Mouse (Mus musculus) MEL (cell line): ENCODE measurements around the gene Nkx2-3. TPM values are rescaled to one million over a fixed set of nuclear protein-coding genes. Genes with fewer than 3 reads are reported as not detected.

ENCODE experiments used
- DNase-seq: peaks from one replicate; pipeline ENCODE4 v3.0.0; 2011; ENCODE audit warnings: low read depth, low spot score
- H3K27ac ChIP-seq: 2 replicates; pipeline ENCODE4 v1.5.1; 2012; ENCODE audit warnings: low read depth, mild to moderate bottlenecking, control low read depth, low read length, moderate library complexity; ENCODE audit not compliant: control insufficient read depth
- H3K27me3 ChIP-seq, 2 experiments: fragments of 150-350 bp in 1 of 2; sonication (generic) in 1 of 2; 2 replicates each; pipeline ENCODE4 v1.6.1; 2012; ENCODE audit warnings: low read length in 2 of 2, mild to moderate bottlenecking in 2 of 2, improper control_type of control experiment in 1 of 2, moderate library complexity in 1 of 2; ENCODE audit not compliant: insufficient read depth in 2 of 2, control insufficient read depth in 1 of 2
- H3K36me3 ChIP-seq, 2 experiments: 2 replicates each; pipeline ENCODE4 v1.6.1; 2012 to 2014; ENCODE audit warnings: low read length in 2 of 2, improper control_type of control experiment in 1 of 2, inconsistent platforms in 1 of 2, mild to moderate bottlenecking in 1 of 2; ENCODE audit not compliant: insufficient read depth in 2 of 2, control insufficient read depth in 1 of 2
- H3K4me1 ChIP-seq, 2 experiments: fragments of 150-350 bp in 1 of 2; sonication (generic) in 1 of 2; 2 replicates each; pipeline ENCODE4 v1.6.1; 2012; ENCODE audit warnings: low read length in 2 of 2, improper control_type of control experiment in 1 of 2, mild to moderate bottlenecking in 1 of 2; ENCODE audit not compliant: insufficient read depth in 2 of 2, control insufficient read depth in 1 of 2
- H3K4me3 ChIP-seq, 2 experiments: fragments of 150-350 bp in 1 of 2; sonication (generic) in 1 of 2; 2 replicates each; pipeline ENCODE4 v1.5.1; 2012; ENCODE audit warnings: low read depth in 2 of 2, low read length in 2 of 2, mild to moderate bottlenecking in 2 of 2, moderate library complexity in 2 of 2, control low read depth in 1 of 2, improper control_type of control experiment in 1 of 2; ENCODE audit not compliant: control insufficient read depth in 1 of 2, insufficient read depth in 1 of 2
- H3K79me2 ChIP-seq: 2 replicates; pipeline ENCODE4 v1.6.1; 2012; ENCODE audit warnings: mild to moderate bottlenecking, low read length, moderate library complexity; ENCODE audit not compliant: control insufficient read depth, poor library complexity, insufficient read depth
- H3K9ac ChIP-seq: 2 replicates; pipeline ENCODE4 v1.6.1; 2012; ENCODE audit warnings: low read depth, mild to moderate bottlenecking, control low read depth, low read length, moderate library complexity; ENCODE audit not compliant: control insufficient read depth, poor library complexity, severe bottlenecking
- H3K9me3 ChIP-seq: fragments of 150-350 bp; sonication (generic); replicated peaks from 2 replicates; pipeline ENCODE4 v1.6.1; 2012; ENCODE audit warnings: mild to moderate bottlenecking, low read length, improper control_type of control experiment, moderate library complexity; ENCODE audit not compliant: insufficient read depth
- BHLHE40 ChIP-seq: IDR thresholded peaks from 2 replicates; pipeline ENCODE4 v1.6.1; 2012; ENCODE audit warnings: low read depth, mild to moderate bottlenecking, inconsistent platforms, low read length, improper control_type of control experiment, borderline replicate concordance
- EP300 ChIP-seq, 2 experiments: IDR thresholded peaks; 2 replicates each; pipeline ENCODE4 v1.6.1; 2011; ENCODE audit warnings: improper control_type of control experiment in 2 of 2, low read length in 2 of 2, low read depth in 1 of 2, mild to moderate bottlenecking in 1 of 2
- GATA1 ChIP-seq: IDR thresholded peaks from 2 replicates; pipeline ENCODE4 v1.6.1; 2011; ENCODE audit warnings: low read depth, low read length, improper control_type of control experiment
- JUND ChIP-seq: IDR thresholded peaks from 2 replicates; pipeline ENCODE4 v1.6.1; 2011; ENCODE audit warnings: low read depth, mild to moderate bottlenecking, improper control_type of control experiment, low read length
- MEF2A ChIP-seq: IDR thresholded peaks from 2 replicates; pipeline ENCODE4 v1.6.1; 2014; ENCODE audit warnings: low read depth, mild to moderate bottlenecking, inconsistent platforms, low read length, improper control_type of control experiment; ENCODE audit not compliant: poor library complexity, insufficient replicate concordance, severe bottlenecking; ENCODE audit errors: extremely low read depth
- MXI1 ChIP-seq: IDR thresholded peaks from 2 replicates; pipeline ENCODE4 v1.6.1; 2011; ENCODE audit warnings: mild to moderate bottlenecking, low read depth, low read length, improper control_type of control experiment
- POLR2A ChIP-seq, 2 experiments: IDR thresholded peaks; 2 replicates each; pipeline ENCODE4 v1.6.1; 2011 to 2012; ENCODE audit warnings: low read length in 2 of 2, mild to moderate bottlenecking in 2 of 2, control low read depth in 1 of 2, improper control_type of control experiment in 1 of 2, low read depth in 1 of 2, moderate library complexity in 1 of 2; ENCODE audit not compliant: control insufficient read depth in 1 of 2, insufficient read depth in 1 of 2, poor library complexity in 1 of 2
- RCOR1 ChIP-seq: IDR thresholded peaks from 2 replicates; pipeline ENCODE4 v1.6.1; 2012; ENCODE audit warnings: low read depth, mild to moderate bottlenecking, inconsistent platforms, low read length, improper control_type of control experiment
- SIN3A ChIP-seq: IDR thresholded peaks from 2 replicates; pipeline ENCODE4 v1.6.1; 2012; ENCODE audit warnings: low read length, improper control_type of control experiment, inconsistent platforms
- TAL1 ChIP-seq: IDR thresholded peaks from 2 replicates; pipeline ENCODE4 v1.6.1; 2012; ENCODE audit warnings: mild to moderate bottlenecking, inconsistent platforms, low read length, moderate library complexity, mixed read lengths
- TCF12 ChIP-seq: IDR thresholded peaks from 2 replicates; pipeline ENCODE4 v1.6.1; 2014; ENCODE audit warnings: low read depth, mild to moderate bottlenecking, inconsistent platforms, low read length, improper control_type of control experiment, moderate library complexity
- UBTF ChIP-seq: IDR thresholded peaks from 2 replicates; pipeline ENCODE4 v1.6.1; 2012; ENCODE audit warnings: low read depth, mild to moderate bottlenecking, inconsistent platforms, low read length, improper control_type of control experiment, moderate library complexity, borderline replicate concordance; ENCODE audit not compliant: insufficient read depth
- USF1 ChIP-seq: IDR thresholded peaks from 2 replicates; pipeline ENCODE4 v1.6.1; 2014; ENCODE audit warnings: low read depth, mild to moderate bottlenecking, inconsistent platforms, low read length, improper control_type of control experiment, moderate library complexity
- USF2 ChIP-seq, 2 experiments: IDR thresholded peaks; 2 replicates each; pipeline ENCODE4 v1.6.1; 2011 to 2012; ENCODE audit warnings: improper control_type of control experiment in 2 of 2, low read length in 2 of 2, borderline replicate concordance in 1 of 2, inconsistent platforms in 1 of 2, low read depth in 1 of 2, mild to moderate bottlenecking in 1 of 2; ENCODE audit not compliant: insufficient read depth in 1 of 2
- ZMIZ1 ChIP-seq: IDR thresholded peaks from 2 replicates; pipeline ENCODE4 v1.6.1; 2012; ENCODE audit warnings: low read depth, mild to moderate bottlenecking, inconsistent platforms, low read length, improper control_type of control experiment, moderate library complexity
- polyA plus RNA-seq, 2 experiments: library from polyadenylated mRNA; stranded (reverse) in 1 of 2; unstranded in 1 of 2; fragments of >175 nt in 1 of 2; fragments of >200 nt in 1 of 2; gene quantifications; 2 replicates each; pipeline versions ENCODE4 v1.2.1 to v1.2.4; 2012; ENCODE audit warnings: low replicate concordance in 2 of 2, low read depth in 1 of 2; ENCODE audit not compliant: insufficient read length in 2 of 2, insufficient read depth in 1 of 2, missing spikeins in 1 of 2
- total RNA-seq: library from RNA; depleted of rRNA; stranded (reverse); fragments of 300-350 nt; gene quantifications from 2 replicates; pipeline ENCODE4 v1.2.3, GENCODE M21; 2012; rRNA removed

Nkx2-3 gene
- total RNA-seq (not detected in 2 replicates), polyA plus RNA-seq (not detected)

- Histone ChIP-seq H3K9ac (no peak within 1 kb of the TSS), H3K4me1 (no peaks in the 10 kb centered on the region; a peak in 1 of 4 replicates), H3K79me2 (no peaks in the 10 kb centered on the region), H3K27ac (no peak within 1 kb of the TSS), H3K27me3 (peaks cover 0 to 3% of the 10 kb centered on the region in 2 experiments; a peak in 3 of 4 replicates), H3K9me3 (no peaks in the 10 kb centered on the region), H3K36me3 (peaks cover 0 to 5% of the 10 kb centered on the region in 2 experiments; a peak in 1 of 4 replicates), H3K4me3 (no peak within 1 kb of the TSS)
- no peak for DNase-seq
- TF ChIP-seq RCOR1, result no peak
- no peak for TF ChIP-seq ZMIZ1
These were observed at the start of gene Nkx2-3 for GRCm38 (mm10) chr19:43612051-43612450. TSS of gene Nkx2-3 (plus strand) at chr19:43612325.

GRCm38 (mm10) chr19:43563166-43563565 is 49.0 kb upstream of the Nkx2-3 start:
- H3K4me3 ChIP-seq, result no peak overlapping the region
- no peak overlapping the region for H3K27ac ChIP-seq
- H3K36me3 ChIP-seq, result no peaks in the 10 kb centered on the region
- H3K79me2 ChIP-seq, result no peaks in the 10 kb centered on the region
- H3K9ac ChIP-seq, result no peak overlapping the region
- TF ChIP-seq MEF2A, result no peak
- no peak for TF ChIP-seq JUND
- no peak for TF ChIP-seq USF1
- TF ChIP-seq POLR2A (IDR thresholded peaks at IDR 0.05; ENCODE audit: control insufficient read depth in 1 of 2, insufficient read depth in 1 of 2, low read depth in 1 of 2, low read length in 2 of 2, poor library complexity in 1 of 2), result no peak
- TF ChIP-seq EP300 (IDR thresholded peaks at IDR 0.05; ENCODE audit: low read depth in 1 of 2, low read length in 2 of 2), result no peak
- no peak for TF ChIP-seq TAL1
- no peak for TF ChIP-seq SIN3A
- no peak for TF ChIP-seq GATA1
- TF ChIP-seq BHLHE40, result no peak
- no peak for TF ChIP-seq USF2 (IDR thresholded peaks at IDR 0.05; ENCODE audit: borderline replicate concordance in 1 of 2, insufficient read depth in 1 of 2, low read depth in 1 of 2, low read length in 2 of 2)
- TF ChIP-seq TCF12, result no peak
- TF ChIP-seq ZMIZ1, result no peak
- TF ChIP-seq MXI1, result no peak
- TF ChIP-seq UBTF, result no peak
- peaks cover 3 to 9% of the 10 kb centered on the region in 2 experiments for H3K27me3 ChIP-seq
- 0 out of 4 replicates have a peak, but pooled peaks cover 0 to 5% of the 10 kb centered on the region in 2 experiments for H3K4me1 ChIP-seq
- no peak for DNase-seq
- H3K9me3 ChIP-seq, result no peaks in the 10 kb centered on the region
